Mouse (Mus musculus) heart, adult 18-20 months (tissue): ENCODE results near the gene Tff2. TPM values are rescaled to one million over a fixed set of nuclear protein-coding genes. Genes with fewer than 3 reads are reported as not detected.

Experiments used
- DNase-seq, 2 experiments: peaks; one replicate each; pipeline ENCODE4 v3.0.0; 2021 to 2022; ENCODE audit warnings: mixed read lengths in 1 of 2
- long read RNA-seq, 2 experiments: library from polyadenylated mRNA; stranded (forward); transcript quantifications; one replicate each; pipeline ENCODE4 v2.0.0; 2021
- total RNA-seq, 2 experiments: library from RNA; stranded (reverse); gene quantifications; 2 replicates each; pipeline ENCODE4 v1.2.3; 2021

The Tff2 gene
- total RNA-seq = not detected
- long read RNA-seq, experiment 1 = 0 reads
- long read RNA-seq, experiment 2 = 0 reads

- no peak for DNase-seq
These were observed at the start of gene Tff2 for GRCm38 (mm10) chr17:31144040-31145037. Tff2 (minus strand) TSS chr17:31144282.

- no peak for DNase-seq
These were observed 49.3 kb upstream of the Tff2 start for GRCm38 (mm10) chr17:31193360-31193759.

DNA sequence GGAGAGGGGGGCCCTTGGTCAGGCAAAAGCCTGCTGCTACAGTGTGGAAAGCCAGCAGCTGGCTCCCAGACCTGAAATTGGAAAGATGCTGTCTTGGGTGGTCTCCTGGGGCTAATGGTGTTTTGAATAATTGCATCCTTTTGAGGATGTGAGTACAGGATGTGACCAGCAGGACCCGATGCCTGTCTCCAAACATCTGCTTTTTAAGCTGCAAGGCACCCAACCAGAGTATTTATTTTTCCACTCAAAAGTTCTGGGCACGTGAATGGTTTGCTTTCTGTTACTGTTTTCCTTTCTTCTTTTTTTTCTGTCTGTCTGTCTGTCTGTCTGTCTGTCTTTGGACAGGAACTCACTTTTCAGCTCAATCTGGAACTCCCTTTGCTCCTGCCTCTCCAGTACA lies 48.6 kb upstream of the Tff2 start:
- no peak for DNase-seq

GRCm38 (mm10) chr17:31191825-31192224 lies 47.7 kb upstream of the Tff2 start:
- no peak for DNase-seq

DNA sequence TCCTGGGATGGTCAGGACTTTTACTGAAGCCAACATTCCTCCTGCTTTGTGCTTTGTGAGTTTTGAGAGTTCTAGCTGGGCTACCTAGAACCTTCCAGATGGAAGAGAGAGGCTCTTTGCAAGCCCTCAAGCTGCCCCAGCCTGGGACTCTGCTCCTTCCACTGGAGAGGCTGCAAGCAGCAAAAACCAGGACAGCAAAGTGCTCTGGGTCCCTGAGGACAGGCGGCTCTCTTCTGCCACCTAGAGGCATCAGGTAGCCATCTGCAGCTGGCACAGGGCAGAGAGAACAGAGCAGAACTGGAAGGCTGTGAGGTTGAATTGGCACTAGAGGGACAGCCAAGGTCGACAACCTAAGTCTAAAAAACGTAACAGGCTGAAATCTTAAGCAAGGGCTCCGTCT lies 43.3 kb upstream of the Tff2 start:
- DNase-seq = peak; percentile 55 to 77

DNA sequence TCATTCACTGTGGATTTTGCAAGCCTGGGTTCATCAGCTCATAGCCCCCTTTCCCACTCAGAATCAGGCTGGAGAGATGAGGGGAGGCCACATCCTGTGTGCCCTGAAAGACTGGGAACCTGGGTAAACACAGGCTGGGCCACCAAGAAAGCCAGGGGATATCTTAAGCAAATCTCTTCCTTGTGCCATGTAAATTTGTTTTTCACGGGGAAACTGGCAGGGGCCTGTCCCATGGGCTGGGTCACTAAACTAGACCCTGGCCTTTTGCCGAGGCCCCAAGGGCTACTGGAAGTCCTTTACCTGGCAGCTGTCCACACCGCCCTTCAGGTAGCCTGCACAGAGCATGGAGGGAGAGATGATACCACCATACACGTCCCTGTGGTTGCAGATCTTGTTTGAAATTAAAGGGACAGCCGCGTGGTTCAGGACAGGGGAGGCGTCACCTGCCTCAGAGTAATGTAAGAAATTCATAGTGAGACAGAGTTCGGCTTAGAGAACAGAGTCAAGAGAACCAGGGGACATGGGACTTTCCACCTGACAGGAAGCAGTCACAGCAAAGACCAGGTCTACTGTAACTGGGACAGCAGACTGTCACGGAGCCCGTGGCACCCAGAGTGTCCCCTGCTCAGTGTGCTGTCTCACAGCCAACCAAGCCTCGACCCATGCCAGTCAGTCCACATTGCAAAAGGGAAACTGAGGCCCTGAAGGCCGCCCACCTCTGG lies 40.3 kb upstream of the Tff2 start:
- DNase-seq = no peak

GRCm38 (mm10) chr17:31183180-31183974 lies 39.3 kb upstream of the Tff2 start:
- DNase-seq = no peak

GRCm38 (mm10) chr17:31181490-31181889 lies 37.4 kb upstream of the Tff2 start:
- no peak for DNase-seq

- no peak for DNase-seq
These were observed 32.2 kb upstream of the Tff2 start for GRCm38 (mm10) chr17:31176321-31176720.

DNA sequence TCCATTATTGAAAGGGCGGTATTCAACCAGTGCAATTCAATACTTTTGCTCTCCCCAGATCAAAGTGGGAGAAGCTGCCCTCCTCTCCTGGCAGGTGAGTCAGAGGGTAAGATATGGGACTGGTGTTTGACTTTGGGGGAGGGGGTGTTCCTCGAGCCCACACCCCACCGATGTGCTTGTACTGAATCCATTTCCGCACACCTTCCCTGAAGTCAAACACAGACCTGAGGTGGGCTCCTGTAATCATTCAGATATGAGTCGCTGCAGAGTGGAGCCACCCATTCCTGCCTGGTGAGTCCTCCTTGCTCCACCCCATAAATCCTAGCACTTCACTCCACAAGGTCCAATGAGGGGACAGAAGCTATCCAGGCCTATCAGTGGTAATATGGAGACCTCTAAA lies 25.7 kb upstream of the Tff2 start:
- DNase-seq = no peak

DNA sequence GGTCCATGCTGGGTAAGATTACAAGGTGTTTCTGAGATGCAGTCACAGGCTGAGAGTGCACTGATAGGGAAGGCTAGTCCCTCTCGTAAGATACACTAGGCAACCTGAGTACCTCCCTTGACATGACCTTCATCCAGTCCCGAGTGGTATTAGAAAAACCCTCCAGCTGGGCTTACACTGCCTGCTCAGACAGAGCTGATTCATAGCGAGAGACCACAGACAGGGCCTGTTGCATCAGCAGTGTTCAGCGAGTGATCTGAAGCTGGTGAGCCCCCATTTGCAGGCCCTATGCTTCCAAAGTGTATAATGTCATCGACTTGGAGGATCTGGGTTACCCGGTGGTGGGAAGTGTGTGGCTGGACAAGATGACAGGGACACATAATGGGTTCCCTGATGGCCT lies 21.0 kb upstream of the Tff2 start, which contains the start of gene Tff1:
Gene Tff1 (minus strand): TSS at position 151 of the 400 bp plus-strand sequence.
- no peak for DNase-seq

DNA sequence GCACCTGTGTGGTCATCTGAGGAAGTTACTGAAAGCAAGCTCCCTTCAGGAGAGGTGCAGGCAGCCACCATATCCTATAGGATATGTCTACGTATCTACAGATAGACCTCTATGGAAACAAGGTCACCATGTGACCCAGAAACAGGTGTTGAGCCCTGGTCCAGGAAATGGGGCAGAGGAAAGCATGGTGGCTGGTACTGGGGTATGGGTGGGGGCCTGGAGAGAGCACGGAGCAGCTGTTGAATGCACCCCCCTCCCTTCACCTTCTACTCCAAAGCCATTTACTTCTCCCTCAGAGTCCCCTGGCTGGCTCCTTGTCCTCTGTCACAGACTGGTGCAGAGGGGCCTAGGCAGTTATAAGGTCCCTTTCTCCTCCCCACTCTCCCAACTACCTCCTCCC lies 19.7 kb upstream of the Tff2 start:
- DNase-seq = no peak

- no peak for DNase-seq
These were observed 18.5 kb upstream of the Tff2 start for GRCm38 (mm10) chr17:31162607-31163006.

DNA sequence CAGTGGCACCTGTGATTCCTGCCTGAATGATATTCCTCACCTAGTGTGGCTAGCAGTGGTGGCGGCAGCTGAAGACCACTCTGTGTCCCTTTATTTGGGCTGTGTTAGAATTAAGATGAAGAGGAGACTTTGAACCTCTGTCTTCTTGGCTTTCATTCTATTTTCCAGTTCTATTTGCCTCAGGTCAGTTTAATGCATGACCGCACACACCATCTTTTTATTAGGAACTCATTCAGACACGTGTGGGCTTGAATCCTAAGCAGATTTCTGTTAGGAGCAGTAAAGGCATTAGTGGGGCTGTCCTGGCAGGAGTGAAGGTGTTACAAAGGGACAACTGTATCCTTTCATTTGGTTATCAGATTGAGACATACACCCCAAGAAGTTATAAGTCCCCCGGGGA lies 16.2 kb upstream of the Tff2 start:
- no peak for DNase-seq

- DNase-seq = no peak
These were observed 13.8 kb upstream of the Tff2 start for GRCm38 (mm10) chr17:31157921-31158320.

DNA sequence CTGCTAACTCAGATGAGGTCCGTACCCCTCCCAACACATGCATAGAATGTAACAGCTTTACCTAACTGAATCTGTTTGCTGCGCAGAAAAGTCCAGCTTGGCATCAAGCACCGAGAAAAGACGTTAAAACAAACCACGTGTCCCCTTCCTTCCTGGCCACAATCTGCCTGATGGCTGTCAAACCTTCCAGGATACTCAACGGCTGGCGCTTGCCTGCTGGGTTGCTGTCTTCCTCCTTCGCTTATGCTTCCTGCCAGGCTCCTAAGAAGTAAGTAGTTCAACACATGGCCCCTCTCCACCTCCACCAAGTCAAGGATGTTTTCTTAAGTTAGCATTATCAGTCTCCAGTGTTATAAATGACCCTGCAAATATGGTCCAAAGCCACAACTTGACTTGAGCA lies 9.7 kb upstream of the Tff2 start:
- DNase-seq = no peak

DNA sequence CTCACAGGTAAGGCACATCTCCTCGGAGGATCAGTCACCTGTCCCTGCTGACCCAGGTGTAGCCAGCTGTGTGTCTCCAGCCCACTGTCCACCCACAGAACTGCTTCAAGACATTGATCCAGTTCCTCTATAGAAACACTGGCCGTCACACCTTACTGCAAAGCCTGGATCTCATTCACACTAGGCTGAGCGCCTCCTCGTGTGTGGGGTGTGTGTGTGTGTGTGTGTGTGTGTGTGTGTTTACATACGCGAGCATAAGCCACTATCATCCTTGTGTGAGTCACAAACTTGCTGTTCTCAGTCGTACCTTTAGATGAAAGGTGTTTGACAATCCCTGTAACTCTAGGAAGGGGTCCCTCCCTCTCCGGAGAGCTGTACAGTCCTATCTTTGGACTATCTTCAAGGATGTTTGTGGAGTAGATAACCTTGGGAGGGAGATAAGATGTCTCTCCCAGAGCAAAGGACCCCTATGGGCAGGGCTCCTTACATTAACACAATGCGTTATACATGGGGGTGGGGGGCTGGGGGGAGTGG lies 9.0 kb upstream of the Tff2 start:
- no peak for DNase-seq

DNA sequence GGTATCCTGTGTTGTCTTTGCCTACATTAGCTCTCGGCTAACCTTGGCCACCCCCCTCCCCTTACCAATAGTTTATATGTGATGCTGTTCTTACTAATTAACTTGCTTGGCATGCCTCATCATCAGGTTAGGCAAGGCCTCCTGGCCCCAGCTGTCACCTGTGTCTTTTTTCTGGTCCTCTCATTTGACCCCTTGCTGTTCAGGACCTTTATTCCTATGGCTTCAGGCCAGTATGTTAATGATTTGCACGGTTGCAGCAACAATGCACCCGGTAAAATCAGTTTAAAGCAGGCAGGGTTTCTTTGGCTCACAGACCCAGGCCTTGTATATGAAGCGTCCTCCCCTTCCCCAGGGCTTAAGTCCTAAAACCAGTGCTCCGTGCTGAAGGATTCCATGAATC lies 8.4 kb upstream of the Tff2 start:
- DNase-seq = no peak

GRCm38 (mm10) chr17:31145998-31146397 lies 1.9 kb upstream of the Tff2 start:
- DNase-seq = no peak

DNA sequence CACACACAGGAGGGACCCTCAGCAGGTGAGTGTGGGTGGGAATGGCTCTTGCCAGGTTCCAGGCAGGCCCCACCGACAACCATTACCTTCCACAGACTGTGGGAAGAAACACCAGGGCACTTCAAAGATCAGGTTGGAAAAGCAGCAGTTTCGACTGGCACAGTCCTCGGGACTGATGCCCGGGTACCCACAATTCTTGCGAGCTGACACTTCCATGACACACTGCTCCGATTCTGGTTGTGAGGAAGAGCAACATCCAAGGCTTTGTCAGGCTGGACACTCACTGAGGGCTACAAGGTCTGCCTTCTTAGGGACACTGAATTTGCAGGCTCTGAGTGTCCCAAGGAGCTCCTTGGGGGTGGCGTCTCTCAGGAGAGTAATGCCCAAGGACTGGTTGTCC lies 2.0 kb downstream of the Tff2 start:
- DNase-seq = no peak

DNA sequence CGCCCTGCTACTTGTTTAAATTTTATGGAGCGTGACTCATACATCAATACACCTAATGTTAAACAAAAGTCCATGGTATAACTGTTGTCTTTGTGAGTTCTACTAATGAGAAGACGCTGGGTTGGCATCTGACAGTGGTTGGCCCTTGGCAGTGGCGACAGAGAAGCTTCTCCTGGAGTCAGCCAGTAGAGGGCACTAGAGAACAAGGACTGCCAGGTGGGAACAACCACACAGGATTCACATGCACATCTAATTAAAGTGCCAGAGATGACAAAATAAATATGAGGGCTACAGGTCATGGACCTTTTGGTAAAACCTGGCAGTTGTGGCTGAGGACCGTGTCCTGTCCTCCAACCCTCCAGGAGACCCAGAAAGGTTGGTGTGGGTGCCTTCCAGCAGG lies 5.7 kb downstream of the Tff2 start:
- peak; percentile 57 to 74 for DNase-seq

DNA sequence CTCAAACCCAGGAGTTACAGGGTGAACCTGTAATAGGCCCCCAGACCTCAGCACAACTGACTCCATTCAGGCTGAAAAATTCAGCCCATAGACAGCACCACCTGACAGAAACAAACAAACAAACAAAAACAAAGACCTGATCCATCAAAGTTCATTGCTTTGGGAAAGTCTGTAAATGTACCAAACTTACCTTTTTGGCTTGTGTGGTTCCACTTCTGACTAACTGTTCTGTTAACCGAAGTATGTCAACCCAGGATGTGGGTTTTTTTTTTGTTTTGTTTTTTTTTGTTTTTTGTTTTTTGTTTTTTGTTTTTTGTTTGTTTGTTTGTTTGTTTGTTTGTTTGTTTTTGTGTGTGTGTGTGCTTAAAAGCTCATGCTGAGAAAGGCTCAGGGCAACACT lies 7.3 kb downstream of the Tff2 start:
- DNase-seq = no peak
